ENCODE assay signal across 9 mouse cellular contexts in genomic region chr2:38394977-38395868, GRCm38 (mm10). TPM values are rescaled to one million over a fixed set of nuclear protein-coding genes. Genes with fewer than 3 reads are reported as not detected.
A peak's percentile ranks its signal among the peaks of the same experiment; 100 is the strongest.
DNase-seq lines count a peak whose midpoint lies in the region; ATAC-seq and TF ChIP-seq lines count a peak whose summit lies in the region.
"Had no signal": no experiment of that assay in that cellular context is flagged by ENCODE, and none has a peak within 500 bp of the region (broad histone marks: within the 10 kb centered on the region; RNA-seq: fewer than 3 reads in every experiment).

No protein-coding gene starts in this region.

- peak; percentile 33 for DNase-seq in lung, embryonic 14.5 days
- DNase-seq in lung, adult 18-20 months = no peak
- peak; percentile 32 to 53 for DNase-seq in frontal cortex, postnatal 14 days (ENCODE audit: low spot score in 2 of 2)
- DNase-seq in right cerebral cortex, postnatal 4 days = peak; percentile 24
- DNase-seq in kidney, postnatal 14 days = no peak
- no peak for DNase-seq in ovary, adult 18-20 months (ENCODE audit: low spot score)
- DNase-seq: kidney, adult 18-20 months had no signal

- no peak overlapping the region for H3K9ac ChIP-seq in lung, embryonic 14.5 days
- H3K9ac ChIP-seq in limb, embryonic 15.5 days = no peak overlapping the region
- H3K9ac ChIP-seq: lung, embryonic 15.5 days had no signal

- no peak overlapping the region for H3K27ac ChIP-seq in lung, embryonic 14.5 days (ENCODE audit: low read depth)
- no peak overlapping the region for H3K27ac ChIP-seq in limb, embryonic 15.5 days
- H3K27ac ChIP-seq: lung, embryonic 15.5 days had no signal

- H3K4me2 ChIP-seq in lung, embryonic 14.5 days = no peak overlapping the region
- H3K4me2 ChIP-seq in limb, embryonic 15.5 days = no peak overlapping the region
- H3K4me2 ChIP-seq: lung, embryonic 15.5 days had no signal

- no peaks in the 10 kb centered on the region for H3K9me3 ChIP-seq in lung, embryonic 14.5 days (ENCODE audit: low read depth, low read length)
- no peaks in the 10 kb centered on the region for H3K9me3 ChIP-seq in limb, embryonic 15.5 days
- H3K9me3 ChIP-seq: lung, embryonic 15.5 days had no signal

- H3K36me3 ChIP-seq in lung, embryonic 14.5 days (ENCODE audit: insufficient read depth) = no peaks in the 10 kb centered on the region
- no peaks in the 10 kb centered on the region for H3K36me3 ChIP-seq in limb, embryonic 15.5 days
- H3K36me3 ChIP-seq: lung, embryonic 15.5 days had no signal

- H3K4me3 ChIP-seq in lung, embryonic 14.5 days (ENCODE audit: low read depth, low read length) = no peak overlapping the region
- no peak overlapping the region for H3K4me3 ChIP-seq in limb, embryonic 15.5 days
- H3K4me3 ChIP-seq: lung, embryonic 15.5 days had no signal

- no peak for ATAC-seq in lung, embryonic 14.5 days (ENCODE audit: insufficient read depth)
- peak; percentile 32; the same call in 1 of the 2 replicates for ATAC-seq in limb, embryonic 15.5 days (ENCODE audit: insufficient number of reproducible peaks, low FRiP score, low TSS enrichment, low read depth)

- no peaks in the 10 kb centered on the region for H3K27me3 ChIP-seq in lung, embryonic 14.5 days (ENCODE audit: insufficient read depth, low read length)
- H3K27me3 ChIP-seq in limb, embryonic 15.5 days = 0 out of 2 replicates have a peak, but pooled peaks cover 3% of the 10 kb centered on the region
- H3K27me3 ChIP-seq: lung, embryonic 15.5 days had no signal

- TF ChIP-seq CTCF in lung, embryonic 14.5 days (IDR thresholded peaks at IDR 0.05; ENCODE audit: low read depth) = no peak

- H3K4me1 ChIP-seq in lung, embryonic 14.5 days (ENCODE audit: insufficient read depth) = no peaks in the 10 kb centered on the region
- no peaks in the 10 kb centered on the region for H3K4me1 ChIP-seq in limb, embryonic 15.5 days
- H3K4me1 ChIP-seq: lung, embryonic 15.5 days had no signal

- WGBS in lung, embryonic 14.5 days = 46% methylated on average over 17 of the region's 17 CpGs
- WGBS in limb, embryonic 15.5 days = 66% methylated on average over 17 of the region's 17 CpGs

RNA-seq across cellular contexts. Expression of gene Lhx2, which starts 56.1 kb away (rescaled TPM):
- polyA plus RNA-seq in lung, embryonic 14.5 days (2014; fragmentation: Nextera tagmentation; extraction: Ambion mirVana) = 0.20 and 0.39 TPM in 2 replicates
- 5.1 and 8.5 TPM in 2 replicates for polyA plus RNA-seq in limb, embryonic 15.5 days (2015; fragmentation: Nextera tagmentation; extraction: Ambion mirVana)
- polyA plus RNA-seq: lung, embryonic 15.5 days had no signal

Comparison
In these comparisons a context has a peak if more than half of its experiments do, and no peak if none do; other contexts are left out.
1. DNase-seq: peak in lung, embryonic 14.5 days (single experiment), frontal cortex, postnatal 14 days (2 of 2) and right cerebral cortex, postnatal 4 days (single experiment); none in lung, adult 18-20 months (0 of 2), kidney, postnatal 14 days (single experiment) and ovary, adult 18-20 months (single experiment).